Mouse (Mus musculus) embryo, embryonic 10 days (tissue): Measurements from ENCODE around the gene Inf2.

Experiments
- DNase-seq: peaks from one replicate; pipeline ENCODE4 v3.0.0-alpha.2; 2015; ENCODE audit warnings: low spot score

The Inf2 gene

GRCm38 (mm10) chr12:112627097-112627881 is 38.7 kb downstream of the Inf2 start:
- DNase-seq = peak; percentile 35

DNA sequence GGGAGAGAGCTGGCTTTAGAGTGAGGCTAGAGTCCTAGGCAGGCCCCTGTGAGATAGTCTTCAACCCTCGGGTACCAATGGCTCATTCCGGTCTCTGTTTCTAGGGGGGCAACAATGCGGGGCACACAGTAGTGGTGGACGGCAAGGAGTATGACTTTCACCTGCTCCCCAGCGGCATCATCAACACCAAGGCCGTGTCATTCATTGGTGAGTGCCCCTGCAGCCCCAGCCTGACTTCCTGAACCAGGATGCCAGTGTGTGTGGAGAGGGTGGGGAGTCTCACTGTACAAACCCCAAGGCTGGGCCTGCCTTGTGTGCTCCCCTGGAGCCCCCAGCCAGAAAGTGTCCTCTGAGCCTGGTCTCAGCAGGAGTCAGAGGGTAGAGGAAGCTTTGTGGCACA is 39.6 kb downstream of the Inf2 start:
- DNase-seq = no peak

- DNase-seq = peak; percentile 80
Observed at GRCm38 (mm10) chr12:112628928-112629721, 40.5 kb downstream of the Inf2 start.

DNA sequence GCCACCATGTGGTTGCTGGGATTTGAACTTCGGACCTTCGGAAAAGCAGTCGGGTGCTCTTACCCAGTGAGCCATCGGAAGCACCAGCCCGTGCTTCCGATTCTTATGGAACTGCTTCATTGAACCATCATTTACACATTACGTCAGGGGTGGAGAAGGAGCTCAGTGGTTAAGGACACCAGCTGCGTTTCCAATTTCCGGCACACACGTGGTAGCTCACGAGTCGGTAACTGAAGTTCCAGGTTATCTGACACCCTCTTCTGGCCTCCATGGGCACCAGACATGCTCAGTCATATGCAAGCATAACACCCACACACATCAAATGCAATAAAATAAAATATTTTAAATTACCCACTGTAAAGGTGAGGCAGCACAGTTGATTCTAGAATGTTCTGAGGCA is 41.4 kb downstream of the Inf2 start:
- DNase-seq = no peak

DNA sequence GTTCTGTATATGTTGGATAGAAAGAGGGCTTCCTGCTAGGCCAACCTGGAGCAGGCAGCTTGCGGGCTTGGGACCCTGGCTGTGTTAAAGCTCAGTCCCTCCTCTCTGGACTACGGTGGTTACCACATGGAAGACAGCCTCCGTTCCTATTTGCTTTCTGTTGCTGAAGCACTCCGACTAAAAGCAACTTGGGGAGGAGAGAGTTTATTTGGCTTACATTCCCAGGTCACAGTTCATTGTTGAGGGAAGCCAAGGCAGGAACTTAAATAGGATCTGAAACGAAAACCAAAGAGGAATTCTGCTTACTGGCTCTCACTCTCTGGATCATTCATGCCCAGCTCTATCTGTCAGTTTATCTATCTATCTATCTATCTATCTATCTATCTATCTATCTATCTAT is 42.2 kb downstream of the Inf2 start:
- DNase-seq = no peak

- no peak for DNase-seq
Observed at GRCm38 (mm10) chr12:112631472-112631871, 42.9 kb downstream of the Inf2 start.

DNA sequence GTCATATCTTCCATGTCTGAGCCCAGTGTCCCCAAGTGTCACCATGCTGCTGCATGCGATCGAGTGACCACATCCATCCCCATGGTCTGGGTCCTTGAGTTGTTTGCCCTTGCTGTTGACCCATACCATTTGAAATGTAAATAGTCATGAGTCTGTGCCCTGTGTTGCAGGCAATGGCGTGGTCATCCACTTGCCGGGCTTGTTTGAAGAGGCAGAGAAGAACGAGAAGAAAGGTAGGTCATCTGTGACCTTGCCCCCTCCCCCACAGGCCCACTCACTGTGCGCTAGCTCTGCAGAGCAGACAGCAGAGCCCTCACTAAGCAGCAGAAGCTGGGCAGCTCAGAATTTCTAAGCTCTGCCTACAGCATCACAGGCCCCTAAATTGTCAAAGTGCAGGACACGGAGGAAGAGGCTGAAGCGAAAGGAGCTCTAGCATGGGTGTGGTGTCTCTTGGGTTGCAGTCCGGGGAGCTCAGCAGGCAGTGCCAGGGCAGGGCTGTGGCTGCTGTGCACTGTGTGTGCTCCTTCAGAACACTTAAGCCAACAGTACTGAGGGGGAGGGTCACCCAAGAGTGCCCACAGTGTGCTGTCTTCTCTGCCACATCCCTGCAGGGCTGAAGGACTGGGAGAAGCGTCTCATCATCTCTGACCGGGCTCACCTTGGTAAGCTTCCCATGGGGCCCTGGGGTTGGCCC is 43.6 kb downstream of the Inf2 start:
- DNase-seq = no peak

DNA sequence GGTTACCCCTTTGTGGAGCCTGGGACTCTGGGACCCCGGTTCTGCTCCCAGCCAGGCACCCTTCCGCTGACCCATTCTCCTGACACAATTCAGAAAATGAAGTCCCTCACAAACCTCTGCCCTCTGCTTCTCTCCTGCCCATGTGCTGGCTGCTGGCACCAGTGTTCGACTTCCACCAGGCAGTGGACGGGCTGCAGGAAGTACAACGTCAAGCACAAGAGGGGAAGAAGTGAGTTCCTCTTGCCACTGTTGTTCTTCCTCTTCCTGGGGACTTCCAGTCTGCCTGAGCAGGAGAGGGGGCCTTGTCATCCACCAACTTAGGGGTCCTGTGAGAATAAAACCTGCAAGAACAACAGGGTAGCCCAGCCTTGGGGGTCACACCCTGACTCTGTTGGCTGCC is 44.3 kb downstream of the Inf2 start:
- DNase-seq = no peak

GRCm38 (mm10) chr12:112633686-112634085 is 45.1 kb downstream of the Inf2 start:
- DNase-seq = peak; percentile 30

GRCm38 (mm10) chr12:112639526-112639925 is 50.9 kb downstream of the Inf2 start:
- no peak for DNase-seq

DNA sequence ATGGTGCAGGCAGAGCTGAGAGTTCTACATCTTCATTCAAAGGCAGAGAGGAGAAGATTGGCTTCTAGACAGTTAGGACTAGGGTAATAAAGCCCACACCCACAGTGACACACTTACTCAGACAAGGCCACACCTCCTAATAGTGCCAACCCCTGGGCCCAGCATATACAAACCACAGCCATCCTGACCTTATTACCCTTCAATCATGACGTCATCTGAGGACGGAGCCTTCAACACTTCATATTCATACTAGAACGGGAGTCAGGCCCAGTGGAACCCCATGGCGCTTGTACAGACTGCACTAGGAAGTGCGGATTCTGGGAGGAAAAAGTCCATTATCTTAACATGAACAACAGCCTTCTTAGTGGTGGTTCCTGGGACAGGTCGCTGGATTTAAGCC is 54.5 kb downstream of the Inf2 start:
- DNase-seq = no peak

GRCm38 (mm10) chr12:112644180-112644854 is 55.7 kb downstream of the Inf2 start, which contains the start of gene Siva1:
Siva1 (plus strand) TSS chr12:112644679.
- DNase-seq = peak; percentile 99

DNA sequence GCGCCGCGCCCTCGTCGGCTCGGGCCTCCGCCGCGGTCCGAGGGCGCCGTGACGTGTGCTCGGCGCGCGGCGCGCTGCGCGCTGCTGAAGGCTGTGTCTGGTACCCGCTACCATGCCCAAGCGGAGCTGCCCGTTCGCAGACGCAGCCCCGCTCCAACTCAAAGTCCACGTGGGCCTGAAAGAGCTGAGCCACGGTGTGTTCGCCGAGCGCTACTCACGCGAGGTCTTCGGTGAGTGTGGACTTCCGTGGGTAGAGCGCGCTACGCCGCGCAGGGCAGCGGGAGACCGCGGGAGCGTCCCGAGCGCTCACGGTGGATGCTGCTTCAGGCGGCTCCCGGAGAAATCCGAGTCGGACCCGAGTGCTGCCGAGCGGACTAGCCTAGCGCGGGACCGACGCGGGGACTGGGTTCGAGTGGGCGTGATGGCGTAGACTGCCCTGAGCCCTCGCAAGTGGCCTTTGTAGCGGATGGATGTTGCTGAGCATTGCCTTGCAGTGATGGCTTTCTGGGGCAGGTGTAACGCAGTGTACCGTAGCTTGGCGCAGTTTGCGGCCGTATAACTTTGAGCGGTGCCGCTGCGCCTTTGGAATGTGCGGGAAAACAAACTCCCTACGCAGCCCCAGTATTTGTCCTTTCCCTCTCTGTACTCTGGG is 56.4 kb downstream of the Inf2 start:
- peak; percentile 41 for DNase-seq

- no peak for DNase-seq
Observed at GRCm38 (mm10) chr12:112646139-112646538, 57.6 kb downstream of the Inf2 start.

- no peak for DNase-seq
Observed at GRCm38 (mm10) chr12:112648081-112648480, 59.5 kb downstream of the Inf2 start.

GRCm38 (mm10) chr12:112651778-112652439 is 63.3 kb downstream of the Inf2 start:
- no peak for DNase-seq

GRCm38 (mm10) chr12:112653157-112653824 is 64.7 kb downstream of the Inf2 start:
- DNase-seq = peak; percentile 92

DNA sequence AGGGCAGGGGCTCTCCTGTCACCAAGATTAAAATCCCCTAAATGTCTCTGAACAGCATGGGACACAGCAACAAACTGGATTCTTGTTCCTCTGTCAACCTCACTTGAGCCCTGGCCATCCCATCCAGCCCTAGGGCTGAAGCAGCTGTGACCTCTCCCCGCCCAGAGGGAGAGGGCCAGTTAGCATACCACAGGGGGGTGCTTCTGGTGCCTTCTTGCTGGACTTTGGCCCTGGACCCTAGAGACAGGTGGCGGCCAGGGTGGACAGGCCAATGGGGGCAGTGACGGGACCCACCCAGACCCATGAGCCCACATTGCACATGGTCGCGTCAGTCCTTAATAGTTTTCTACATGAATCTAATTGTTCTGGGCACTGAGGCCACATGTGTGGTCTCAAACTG is 65.5 kb downstream of the Inf2 start:
- no peak for DNase-seq

DNA sequence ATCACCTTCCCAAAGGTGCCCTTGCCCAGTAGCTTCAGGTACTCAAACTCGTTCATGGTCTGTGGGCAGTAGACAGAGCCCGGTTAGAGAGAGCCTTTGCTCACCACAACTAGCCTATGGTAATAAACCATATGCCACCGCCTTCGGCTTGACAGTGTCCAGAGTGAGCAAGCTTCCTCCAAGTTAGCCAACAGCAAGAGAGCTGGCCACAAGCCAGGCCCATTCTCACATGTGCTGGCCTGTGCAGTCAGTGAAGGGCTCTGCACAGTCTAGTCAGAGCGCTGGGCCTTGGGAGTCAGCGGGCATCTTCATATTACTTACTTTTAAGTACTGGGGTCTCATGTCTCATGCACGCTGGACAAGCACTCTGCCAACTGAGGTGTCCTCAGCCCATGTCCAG is 70.0 kb downstream of the Inf2 start:
- DNase-seq = no peak

DNA sequence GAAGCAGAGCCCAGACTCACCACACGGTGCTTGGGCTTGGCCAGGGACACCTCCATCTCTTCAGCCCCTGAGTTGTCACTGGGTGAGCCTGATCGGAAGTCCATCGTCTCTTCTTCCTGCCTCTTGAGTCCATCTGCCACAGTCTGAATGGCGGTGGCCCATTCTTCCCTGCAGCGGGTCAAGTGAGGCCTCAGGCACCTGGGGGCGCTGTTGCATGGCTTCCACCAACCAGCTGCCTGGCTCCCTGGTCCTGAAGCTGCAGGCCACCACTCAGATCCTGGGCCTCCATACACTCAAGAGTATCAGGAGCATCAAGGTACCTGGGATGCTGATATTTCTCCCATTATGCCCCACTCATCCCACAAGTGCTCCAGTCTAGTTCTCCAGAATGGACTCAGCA is 70.5 kb downstream of the Inf2 start:
- DNase-seq = peak; percentile 52
